Comparison of ENCODE assay signal across 14 mouse cellular contexts in the genomic region with DNA sequence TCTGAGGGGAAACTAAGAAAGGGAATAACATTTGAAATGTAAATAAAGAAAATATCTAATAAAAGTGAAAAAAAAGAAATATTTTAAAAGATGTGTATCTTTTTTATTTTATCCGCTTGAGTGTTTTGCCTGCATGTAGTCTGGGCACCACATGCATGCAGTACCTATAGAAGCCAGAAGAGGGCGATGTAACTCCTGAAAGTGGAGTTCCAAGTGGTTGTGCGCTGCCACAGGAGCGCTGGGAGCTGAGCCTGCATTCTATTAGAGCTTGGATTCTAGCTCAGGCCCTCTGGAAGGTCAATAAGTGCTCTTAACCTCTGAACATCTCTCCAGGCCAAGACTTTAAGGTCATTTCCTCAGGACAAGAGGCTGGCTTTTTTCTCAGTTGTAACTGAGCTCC. TPM values are rescaled to one million over a fixed set of nuclear protein-coding genes. Genes with fewer than 3 reads are reported as not detected.
A peak's percentile ranks its signal among the peaks of the same experiment; 100 is the strongest.
DNase-seq lines count a peak whose midpoint lies in the region; ATAC-seq and TF ChIP-seq lines count a peak whose summit lies in the region.
"Had no signal": no experiment of that assay in that cellular context is flagged by ENCODE, and none has a peak within 500 bp of the region (broad histone marks: within the 10 kb centered on the region; RNA-seq: fewer than 3 reads in every experiment).

No protein-coding gene starts in this region.

- H3K27ac ChIP-seq in lung, embryonic 14.5 days (ENCODE audit: low read depth) = no peak overlapping the region
- H3K27ac ChIP-seq in liver, postnatal 0 days (ENCODE audit: low read depth) = no peak overlapping the region
- H3K27ac ChIP-seq in hindbrain, embryonic 10.5 days = no peak overlapping the region
- H3K27ac ChIP-seq: hindbrain, embryonic 15.5 days had no signal

- WGBS in lung, embryonic 14.5 days = 55% methylated on average over 4 of the region's 4 CpGs
- 67% methylated on average over 4 of the region's 4 CpGs for WGBS in liver, postnatal 0 days (ENCODE audit: insufficient replicate concordance)
- whole genome bisulfite sequencing in hindbrain, embryonic 10.5 days = 46% methylated on average over 4 of the region's 4 CpGs

- TF ChIP-seq EP300 in liver, postnatal 0 days (IDR thresholded peaks at IDR 0.05; ENCODE audit: low read depth) = no peak

- DNase-seq in embryo, embryonic 10 days (ENCODE audit: low spot score) = peak; percentile 17
- no peak for DNase-seq in embryo, embryonic 11 days
- DNase-seq in lung, embryonic 14.5 days = peak; percentile 35
- DNase-seq in lung, postnatal 25 days (ENCODE audit: low spot score) = no peak
- peak; percentile 62 for DNase-seq in ES-CJ7 (ENCODE audit: low read depth, low spot score)
- DNase-seq in liver, postnatal 0 days = no peak
- DNase-seq in gastrocnemius, adult 18-20 months (ENCODE audit: low spot score) = no peak
- no peak for DNase-seq in hindbrain, embryonic 10.5 days (ENCODE audit: low spot score)
- DNase-seq: heart, adult 11 months had no signal

- H3K4me3 ChIP-seq in lung, embryonic 14.5 days (ENCODE audit: low read depth, low read length) = no peak overlapping the region
- H3K4me3 ChIP-seq in liver, postnatal 0 days (ENCODE audit: low read depth, low read length) = no peak overlapping the region
- no peak overlapping the region for H3K4me3 ChIP-seq in hindbrain, embryonic 10.5 days
- H3K4me3 ChIP-seq: hindbrain, embryonic 15.5 days had no signal

- H3K9me3 ChIP-seq in lung, embryonic 14.5 days (ENCODE audit: low read depth, low read length) = no peaks in the 10 kb centered on the region
- H3K9me3 ChIP-seq in liver, postnatal 0 days (ENCODE audit: low read length) = no peaks in the 10 kb centered on the region
- no peaks in the 10 kb centered on the region for H3K9me3 ChIP-seq in hindbrain, embryonic 10.5 days
- H3K9me3 ChIP-seq: hindbrain, embryonic 15.5 days had no signal

- no peak overlapping the region for H3K4me2 ChIP-seq in lung, embryonic 14.5 days
- H3K4me2 ChIP-seq in liver, postnatal 0 days (ENCODE audit: low read depth, low read length) = no peak overlapping the region
- H3K4me2 ChIP-seq: hindbrain, embryonic 15.5 days had no signal

- ATAC-seq in lung, embryonic 14.5 days (ENCODE audit: insufficient read depth) = no peak
- no peak for ATAC-seq in liver, postnatal 0 days

- 0 out of 2 replicates have a peak, but pooled peaks cover 3% of the 10 kb centered on the region for H3K27me3 ChIP-seq in lung, embryonic 14.5 days (ENCODE audit: insufficient read depth, low read length)
- H3K27me3 ChIP-seq in liver, postnatal 0 days (ENCODE audit: insufficient read depth, low read length) = peaks cover 11% of the 10 kb centered on the region
- H3K27me3 ChIP-seq in hindbrain, embryonic 10.5 days (ENCODE audit: insufficient read depth, poor library complexity, severe bottlenecking) = peaks cover 19% of the 10 kb centered on the region
- H3K27me3 ChIP-seq: hindbrain, embryonic 15.5 days had no signal

- H3K9ac ChIP-seq in lung, embryonic 14.5 days = no peak overlapping the region
- no peak overlapping the region for H3K9ac ChIP-seq in liver, postnatal 0 days (replicated peaks)
- H3K9ac ChIP-seq: hindbrain, embryonic 15.5 days had no signal

- H3K36me3 ChIP-seq in lung, embryonic 14.5 days (ENCODE audit: insufficient read depth) = no peaks in the 10 kb centered on the region
- H3K36me3 ChIP-seq in liver, postnatal 0 days (replicated peaks; ENCODE audit: insufficient read depth, low read length) = no peaks in the 10 kb centered on the region
- H3K36me3 ChIP-seq in hindbrain, embryonic 10.5 days = no peaks in the 10 kb centered on the region
- H3K36me3 ChIP-seq: hindbrain, embryonic 15.5 days had no signal

- H3K4me1 ChIP-seq in lung, embryonic 14.5 days (ENCODE audit: insufficient read depth) = no peaks in the 10 kb centered on the region
- H3K4me1 ChIP-seq in liver, postnatal 0 days (ENCODE audit: insufficient read depth) = peaks cover 2% of the 10 kb centered on the region; the same call in 1 of the 2 replicates
- no peaks in the 10 kb centered on the region for H3K4me1 ChIP-seq in hindbrain, embryonic 10.5 days (replicated peaks)
- H3K4me1 ChIP-seq: hindbrain, embryonic 15.5 days had no signal

- peak; percentile 60 for TF ChIP-seq CTCF in lung, embryonic 14.5 days (IDR thresholded peaks at IDR 0.05; ENCODE audit: low read depth)
- TF ChIP-seq CTCF in liver, postnatal 0 days (IDR thresholded peaks at IDR 0.05; ENCODE audit: low read depth) = peak; percentile 60

RNA-seq across cellular contexts. Expression of a gene that starts 5.5 kb away (rescaled TPM):
- polyA plus RNA-seq in lung, embryonic 14.5 days (2014; fragmentation: Nextera tagmentation; extraction: Ambion mirVana) = 2.7 and 3.0 TPM in 2 replicates
- 2.2 and 2.8 TPM in 2 replicates for polyA plus RNA-seq in liver, postnatal 0 days (2015; fragmentation: Nextera tagmentation; extraction: Ambion mirVana)
- 10 to 100 TPM; 10.7 to 24.4 TPM for total RNA-seq in gastrocnemius, adult 18-20 months (2021)
- polyA plus RNA-seq in hindbrain, embryonic 10.5 days (2016; fragmentation: Nextera tagmentation; extraction: Ambion mirVana) = 1.8 and 3.5 TPM in 2 replicates

RNA-seq across cellular contexts. Expression of a gene that starts 26.7 kb away (rescaled TPM):
- polyA plus RNA-seq in lung, embryonic 14.5 days (2014; fragmentation: Nextera tagmentation; extraction: Ambion mirVana) = not detected in 2 replicates
- polyA plus RNA-seq in liver, postnatal 0 days (2015; fragmentation: Nextera tagmentation; extraction: Ambion mirVana) = not detected in 2 replicates
- 1 to 10 TPM; 3.0 to 4.1 TPM for total RNA-seq in gastrocnemius, adult 18-20 months (2021)
- not detected in 2 replicates for polyA plus RNA-seq in hindbrain, embryonic 10.5 days (2016; fragmentation: Nextera tagmentation; extraction: Ambion mirVana)
- total RNA-seq: CH12.LX; megakaryocyte-erythroid progenitor cell, adult 5-6 weeks had no signal
- polyA plus RNA-seq: hindbrain, embryonic 15.5 days; limb, embryonic 14.5 days; neural tube, embryonic 14.5 days had no signal

Comparison
In these comparisons a context has a peak if more than half of its experiments do, and no peak if none do; other contexts are left out.
1. DNase-seq: peak in embryo, embryonic 10 days (single experiment), lung, embryonic 14.5 days (single experiment) and ES-CJ7 (single experiment); none in embryo, embryonic 11 days (single experiment), lung, postnatal 25 days (single experiment), liver, postnatal 0 days (single experiment), gastrocnemius, adult 18-20 months (single experiment) and hindbrain, embryonic 10.5 days (single experiment).